Mouse (Mus musculus): ENCODE data around the gene Vmn1r169.
"Not testable (repeated sequence)": the region's sequence is repeated elsewhere in the genome, so short reads cannot be mapped to it uniquely, and the experiment has no call there.

The Vmn1r169 gene

DNA sequence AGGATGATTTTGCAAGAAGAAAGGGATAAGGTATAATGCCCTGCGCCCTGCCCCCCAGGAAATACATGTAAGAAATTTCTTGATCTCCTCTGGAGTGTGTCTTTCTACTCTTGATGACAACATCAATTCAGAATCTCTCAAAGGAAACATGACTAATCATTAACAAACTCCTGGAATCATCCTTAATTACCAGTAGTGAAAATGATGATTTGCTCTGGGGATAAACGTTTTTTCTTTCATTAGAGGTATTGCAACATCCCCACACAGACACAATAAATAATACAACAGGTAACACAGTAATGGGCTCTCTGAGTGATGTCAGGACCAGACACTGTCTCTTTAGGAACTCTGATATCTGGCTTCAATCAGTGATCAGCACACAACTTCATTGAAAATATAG is at the start of gene Vmn1r169:
Gene Vmn1r169 (plus strand): TSS at position 301 of the 400 bp plus-strand sequence.
- DNase-seq (ENCODE audit: extremely low read depth, low read depth) = not testable (repeated sequence)

DNA sequence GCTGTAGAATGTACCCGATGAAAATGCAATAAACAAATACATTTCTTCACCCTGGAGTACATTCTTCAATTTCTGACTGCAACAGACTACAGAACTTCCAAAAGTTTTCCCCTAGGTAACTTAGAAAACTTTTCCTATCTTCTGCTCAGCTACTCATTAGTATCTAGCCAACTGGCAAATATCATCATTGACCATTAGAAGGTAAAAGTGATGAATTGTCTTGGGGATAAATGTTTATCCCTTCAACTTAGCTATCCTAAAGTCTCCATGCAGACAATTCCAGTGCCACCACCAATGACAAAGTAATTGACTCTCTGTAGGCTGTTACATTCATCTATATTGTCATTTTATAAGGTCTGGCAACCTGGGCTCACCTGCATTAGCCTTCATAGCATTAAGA is 35.9 kb upstream of the Vmn1r169 start, which contains the start of gene Vmn1r168:
Gene Vmn1r168 (plus strand): TSS at position 301 of the 400 bp plus-strand sequence.
- DNase-seq (ENCODE audit: extremely low read depth, low read depth) = not testable (repeated sequence)

DNA sequence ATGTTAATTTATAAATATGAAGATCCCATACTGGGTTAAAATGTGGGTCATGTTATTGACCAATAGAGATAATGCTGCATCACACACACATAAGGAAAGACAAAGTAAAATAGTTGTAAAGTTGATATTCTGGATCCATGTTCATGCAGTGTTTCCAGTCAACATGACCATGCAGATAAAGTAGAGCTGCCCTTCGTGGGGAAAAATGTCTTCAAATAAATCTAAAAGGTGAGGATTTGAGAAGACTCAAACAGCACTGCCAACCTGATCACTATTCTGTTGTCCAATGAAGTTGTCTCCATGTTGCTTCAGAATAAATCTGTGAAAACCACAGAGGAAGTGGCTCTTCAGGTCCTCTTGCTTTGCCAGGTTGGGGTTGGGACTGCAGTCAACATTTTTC is 30.5 kb downstream of the Vmn1r169 start, which contains the start of gene Vmn1r170:
Gene Vmn1r170 (plus strand): TSS at position 301 of the 400 bp plus-strand sequence.
- not testable (repeated sequence) for DNase-seq (ENCODE audit: extremely low read depth, low read depth)
